Comparison of ENCODE assay signal across 7 mouse cellular contexts in the genomic region with DNA sequence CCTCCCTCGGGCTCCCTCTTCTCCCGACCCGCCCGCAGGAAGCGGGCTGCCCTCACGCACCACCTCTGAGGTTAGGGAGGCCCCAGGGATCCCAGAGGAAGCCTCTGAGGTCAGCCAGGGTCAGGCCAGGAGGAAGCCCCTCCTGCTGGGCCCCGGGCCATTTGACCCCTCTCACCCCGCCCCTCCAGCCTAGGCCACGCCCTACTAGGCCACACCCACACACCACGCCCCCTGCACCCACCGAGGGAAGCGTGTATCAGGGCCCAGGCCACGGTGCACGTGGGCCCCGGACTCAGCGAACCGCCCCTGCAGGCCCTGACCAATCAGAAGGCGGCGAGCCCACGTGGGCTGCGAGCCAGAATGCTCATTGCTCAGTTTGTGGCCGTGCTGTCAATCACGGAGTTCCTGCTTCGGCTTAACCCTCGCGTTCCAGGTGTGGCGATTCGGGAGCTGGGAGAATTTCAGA. TPM values are rescaled to one million over a fixed set of nuclear protein-coding genes. Genes with fewer than 3 reads are reported as not detected.
DNase-seq lines count a peak whose midpoint lies in the region; ATAC-seq and TF ChIP-seq lines count a peak whose summit lies in the region.

A gene (minus strand): TSS at position 336 of the 466 bp plus-strand sequence.

- H3K27me3 ChIP-seq in intestine, postnatal 0 days (replicated peaks; ENCODE audit: control insufficient read depth, insufficient read depth, low read length) = no peaks in the 10 kb centered on the region
- H3K27me3 ChIP-seq in midbrain, embryonic 12.5 days = peaks cover 66% of the 10 kb centered on the region
- no peaks in the 10 kb centered on the region for H3K27me3 ChIP-seq in small intestine, adult 2 months (ENCODE audit: control insufficient read depth, insufficient read depth, low read length)

- H3K4me2 ChIP-seq in intestine, postnatal 0 days (replicated peaks; ENCODE audit: low read depth) = peak within 1 kb of the TSS; percentile 60
- peak within 1 kb of the TSS; percentile 44 for H3K4me2 ChIP-seq in midbrain, embryonic 12.5 days (replicated peaks)

- no peak within 1 kb of the TSS for H3K27ac ChIP-seq in intestine, postnatal 0 days (ENCODE audit: low read depth, low read length)
- no peak within 1 kb of the TSS for H3K27ac ChIP-seq in midbrain, embryonic 12.5 days (replicated peaks)
- no peak within 1 kb of the TSS for H3K27ac ChIP-seq in small intestine, adult 2 months (ENCODE audit: insufficient read depth, low read depth, low read length)

- peak; percentile 95 for DNase-seq in adrenal gland, adult 8-10 months
- peak; percentile 100 for DNase-seq in embryo, embryonic 9.5 days (ENCODE audit: extremely low spot score)
- peak; percentile 54 for DNase-seq in gonadal fat pad, adult 2 months (ENCODE audit: low read depth)
- DNase-seq in left cerebral cortex, postnatal 4 days = peak; percentile 97

- H3K9me3 ChIP-seq in intestine, postnatal 0 days (ENCODE audit: control insufficient read depth) = no peaks in the 10 kb centered on the region
- no peaks in the 10 kb centered on the region for H3K9me3 ChIP-seq in midbrain, embryonic 12.5 days

- peaks cover 15% of the 10 kb centered on the region; the same call in 1 of the 2 replicates for H3K4me1 ChIP-seq in intestine, postnatal 0 days (replicated peaks; ENCODE audit: control insufficient read depth, insufficient read depth, low read length)
- H3K4me1 ChIP-seq in midbrain, embryonic 12.5 days = peaks cover 55% of the 10 kb centered on the region
- H3K4me1 ChIP-seq in small intestine, adult 2 months (ENCODE audit: control insufficient read depth, insufficient read depth, insufficient read length, low read length) = peaks cover 21% of the 10 kb centered on the region

- peak; percentile 79 for ATAC-seq in intestine, postnatal 0 days
- ATAC-seq in midbrain, embryonic 12.5 days (ENCODE audit: low FRiP score, low read depth) = peak; percentile 76

- no peak for TF ChIP-seq CTCF in intestine, postnatal 0 days (IDR thresholded peaks at IDR 0.05; ENCODE audit: low read depth)
- TF ChIP-seq CTCF in small intestine, adult 2 months (IDR thresholded peaks at IDR 0.05; ENCODE audit: extremely low read depth, insufficient read length, insufficient replicate concordance, low read depth, low read length) = no peak

- H3K36me3 ChIP-seq in intestine, postnatal 0 days (ENCODE audit: control insufficient read depth, insufficient read depth) = no peaks in the 10 kb centered on the region
- H3K36me3 ChIP-seq in midbrain, embryonic 12.5 days = no peaks in the 10 kb centered on the region
- no peaks in the 10 kb centered on the region for H3K36me3 ChIP-seq in small intestine, adult 2 months (ENCODE audit: control insufficient read depth, insufficient read depth, low read length)

- H3K9ac ChIP-seq in intestine, postnatal 0 days (ENCODE audit: low read depth, low read length) = no peak within 1 kb of the TSS
- H3K9ac ChIP-seq in midbrain, embryonic 12.5 days (replicated peaks) = no peak within 1 kb of the TSS

- under 1% methylated on average over 28 of the region's 28 CpGs for WGBS in intestine, postnatal 0 days
- under 1% methylated on average over 26 of the region's 28 CpGs for WGBS in midbrain, embryonic 12.5 days
- WGBS in small intestine, adult 2 months = under 1% methylated on average over 28 of the region's 28 CpGs

- TF ChIP-seq POLR2A in small intestine, adult 2 months (IDR thresholded peaks at IDR 0.05; ENCODE audit: low read depth, low read length) = no peak

- H3K4me3 ChIP-seq in intestine, postnatal 0 days (ENCODE audit: low read depth, low read length) = peak within 1 kb of the TSS; percentile 1; the same call in 1 of the 2 replicates
- peak within 1 kb of the TSS; percentile 24 for H3K4me3 ChIP-seq in midbrain, embryonic 12.5 days
- H3K4me3 ChIP-seq in small intestine, adult 2 months (ENCODE audit: low read depth, low read length) = peak within 1 kb of the TSS; percentile 54

- intact Hi-C loops in left cerebral cortex, postnatal 4 days (cut with DNase I) = loop anchor here (5.0 kb wide), 1 partner anchor 98 kb away; a partner anchor contains a TSS

RNA-seq across cellular contexts. Expression of the gene that starts here (rescaled TPM):
- 100 to 1,000 TPM in 2 of 4 experiments, 10 to 100 TPM in 2; 32.2 to 138 (median 85.6) TPM for total RNA-seq in adrenal gland, adult 8-10 months (2022)
- polyA plus RNA-seq in gonadal fat pad, adult 2 months (2012; rRNA removed) = 14.2 and 31.0 TPM in 2 replicates
- 3.9 and 4.2 TPM in 2 replicates for polyA plus RNA-seq in intestine, postnatal 0 days (2015; fragmentation: Nextera tagmentation; extraction: Ambion mirVana)
- 1 to 10 TPM; 2.2 to 3.2 TPM for total RNA-seq in left cerebral cortex, postnatal 4 days (2021)
- 2.9 and 5.1 TPM in 2 replicates for polyA plus RNA-seq in midbrain, embryonic 12.5 days (2016; fragmentation: Nextera tagmentation; extraction: Ambion mirVana)
- 7.3 and 34.4 TPM in 2 replicates for polyA plus RNA-seq in small intestine, adult 2 months (2012; rRNA removed)

Comparison
In these comparisons a context has a peak if more than half of its experiments do, and no peak if none do; other contexts are left out.
1. RNA of the gene that starts here (total RNA-seq): 32.2 to 138 TPM in adrenal gland, adult 8-10 months; 2.2 to 3.2 TPM in left cerebral cortex, postnatal 4 days; every median in the first group is over 4 times any median in the second.
2. H3K4me3 ChIP-seq: peak in every context shown above with its lines; median percentile 54 in small intestine, adult 2 months; 24 in midbrain, embryonic 12.5 days; 1 in intestine, postnatal 0 days.
3. Peak in every context shown above with its lines, with median percentiles within 50 percentile points of each other: DNase-seq.